Mouse (Mus musculus) cerebellum, adult 2 months (tissue): ENCODE data around the gene Pde7b.

Experiments used
- CTCF ChIP-seq: fragments of 200-500 bp; IDR thresholded peaks from 2 replicates; pipeline ENCODE4 v1.5.1; 2011; ENCODE audit warnings: low read depth, mild to moderate bottlenecking, control low read depth, low read length, moderate library complexity, borderline replicate concordance; ENCODE audit not compliant: insufficient read depth
- POLR2A ChIP-seq: fragments of 200-500 bp; IDR thresholded peaks from 2 replicates; pipeline ENCODE4 v1.6.1; 2011; ENCODE audit warnings: low read length, control low read depth, borderline replicate concordance; ENCODE audit not compliant: insufficient read depth

- TF ChIP-seq POLR2A = no peak
- TF ChIP-seq CTCF = no peak
Observed at GRCm38 (mm10) chr10:20723962-20724361, 916 bp downstream of the Pde7b start.
